Mouse (Mus musculus) embryonic facial prominence, embryonic 12.5 days (tissue): ENCODE data around the gene Bcl2l12. TPM values are rescaled to one million over a fixed set of nuclear protein-coding genes. Genes with fewer than 3 reads are reported as not detected.

ENCODE experiments used
- ATAC-seq: fragments of 200-750 bp; cut with Nextera tagmentation; 2 replicates; pipeline ENCODE4 v1.8.0; 2017; ENCODE audit not compliant: insufficient number of reproducible peaks, insufficient read depth, low FRiP score, low TSS enrichment
- H3K27ac ChIP-seq: fragments of 300-500 bp; sonication (generic); 2 replicates; pipeline ENCODE4 v1.5.1; 2016; ENCODE audit warnings: mild to moderate bottlenecking
- H3K27me3 ChIP-seq: fragments of 300-500 bp; sonication (generic); 2 replicates; pipeline ENCODE4 v1.6.1; 2016; ENCODE audit warnings: mild to moderate bottlenecking, moderate library complexity
- H3K36me3 ChIP-seq: fragments of 300-500 bp; sonication (generic); 2 replicates; pipeline ENCODE4 v1.6.1; 2016; ENCODE audit warnings: mild to moderate bottlenecking
- H3K4me1 ChIP-seq: fragments of 300-500 bp; sonication (generic); 2 replicates; pipeline ENCODE4 v1.6.1; 2016
- H3K4me2 ChIP-seq: fragments of 300-500 bp; sonication (generic); replicated peaks from 2 replicates; pipeline ENCODE4 v1.6.1; 2016; ENCODE audit warnings: mild to moderate bottlenecking, moderate library complexity
- H3K4me3 ChIP-seq: fragments of 300-500 bp; sonication (generic); 2 replicates; pipeline ENCODE4 v1.5.1; 2016; ENCODE audit warnings: mild to moderate bottlenecking
- H3K9ac ChIP-seq: fragments of 300-500 bp; sonication (generic); 2 replicates; pipeline ENCODE4 v1.6.1; 2016; ENCODE audit warnings: mild to moderate bottlenecking, moderate library complexity
- H3K9me3 ChIP-seq: fragments of 300-500 bp; sonication (generic); 2 replicates; pipeline ENCODE4 v1.6.1; 2016; ENCODE audit warnings: mild to moderate bottlenecking, moderate library complexity
- WGBS: fragments of 180-500 bp; shearing (Covaris S2); methylation state at CpG from one replicate; pipeline ENCODE4 v1.1.7; 2016; 5-methylcytosine and 5-hydroxymethylcytosine counted together
- polyA plus RNA-seq: library from polyadenylated mRNA; unstranded; fragments of >200 nt; fragmentation: Nextera tagmentation; extraction: Ambion mirVana; gene quantifications from 2 replicates; pipeline ENCODE4 v1.2.1, GENCODE M21; 2016

The Bcl2l12 gene
- polyA plus RNA-seq, 1 experiment from 2014 or later = 79.9 TPM

- Histone ChIP-seq H3K36me3 (peaks cover 36% of the 10 kb centered on the region), H3K4me3 (peak overlapping the region; percentile 96), H3K9ac (peak overlapping the region; percentile 25; the same call in 1 of the 2 replicates), H3K4me1 (peaks cover 25% of the 10 kb centered on the region), H3K27ac (peak overlapping the region; percentile 31; the same call in 1 of the 2 replicates), H3K4me2 (peak overlapping the region; percentile 67), H3K27me3 (no peaks in the 10 kb centered on the region), H3K9me3 (no peaks in the 10 kb centered on the region)
- 49% methylated on average over 3 of the region's 3 CpGs for WGBS
- ATAC-seq = no peak
These were observed 13.7 kb downstream of the Bcl2l12 start for GRCm38 (mm10) chr7:44984833-44985164.

GRCm38 (mm10) chr7:44983944-44984832 lies 14.3 kb downstream of the Bcl2l12 start:
- H3K36me3 ChIP-seq = peaks cover 37% of the 10 kb centered on the region
- peak overlapping the region; percentile 67 for H3K4me2 ChIP-seq
- H3K27ac ChIP-seq = peak overlapping the region; percentile 48; the same call in 1 of the 2 replicates
- H3K27me3 ChIP-seq = no peaks in the 10 kb centered on the region
- 80% methylated on average over 7 of the region's 7 CpGs for WGBS
- peaks cover 25% of the 10 kb centered on the region for H3K4me1 ChIP-seq
- no peaks in the 10 kb centered on the region for H3K9me3 ChIP-seq
- peak overlapping the region; percentile 25; the same call in 1 of the 2 replicates for H3K9ac ChIP-seq
- 0 out of 2 replicates have a peak overlapping the region, but pooled peaks have one; percentile 96 for H3K4me3 ChIP-seq
- no peak for ATAC-seq

- Histone ChIP-seq H3K4me2 (no peak overlapping the region), H3K36me3 (peaks cover 48% of the 10 kb centered on the region), H3K9ac (no peak overlapping the region), H3K27me3 (no peaks in the 10 kb centered on the region), H3K4me3 (no peak overlapping the region), H3K4me1 (peaks cover 19% of the 10 kb centered on the region), H3K9me3 (no peaks in the 10 kb centered on the region), H3K27ac (no peak overlapping the region)
- ATAC-seq = no peak
- WGBS = 39% methylated on average over 6 of the region's 6 CpGs
These were observed 15.4 kb downstream of the Bcl2l12 start for GRCm38 (mm10) chr7:44983085-44983484.

GRCm38 (mm10) chr7:44981539-44981938 lies 17.0 kb downstream of the Bcl2l12 start:
- no peaks in the 10 kb centered on the region for H3K27me3 ChIP-seq
- whole genome bisulfite sequencing = 95% methylated on average over 8 of the region's 8 CpGs
- ATAC-seq = no peak
- peaks cover 18% of the 10 kb centered on the region for H3K4me1 ChIP-seq
- H3K4me2 ChIP-seq = no peak overlapping the region
- H3K36me3 ChIP-seq = peaks cover 64% of the 10 kb centered on the region
- no peaks in the 10 kb centered on the region for H3K9me3 ChIP-seq
- no peak overlapping the region for H3K27ac ChIP-seq
- H3K4me3 ChIP-seq = no peak overlapping the region
- 0 out of 2 replicates have a peak overlapping the region, but pooled peaks have one; percentile 4 for H3K9ac ChIP-seq

GRCm38 (mm10) chr7:44978300-44978699 lies 20.2 kb downstream of the Bcl2l12 start:
- ATAC-seq = no peak
- Histone ChIP-seq H3K9ac (no peak overlapping the region), H3K27me3 (no peaks in the 10 kb centered on the region), H3K4me2 (no peak overlapping the region), H3K27ac (no peak overlapping the region), H3K36me3 (peaks cover 77% of the 10 kb centered on the region), H3K4me1 (peaks cover 7% of the 10 kb centered on the region), H3K9me3 (no peaks in the 10 kb centered on the region), H3K4me3 (no peak overlapping the region)
- 90% methylated on average over 3 of the region's 3 CpGs for WGBS

- Histone ChIP-seq H3K4me1 (peaks cover 21% of the 10 kb centered on the region), H3K27ac (peak overlapping the region; percentile 65), H3K4me3 (peak overlapping the region; percentile 52; the same call in 1 of the 2 replicates), H3K4me2 (peak overlapping the region; percentile 77), H3K9ac (no peak overlapping the region), H3K36me3 (peaks cover 49% of the 10 kb centered on the region), H3K27me3 (no peaks in the 10 kb centered on the region), H3K9me3 (no peaks in the 10 kb centered on the region)
- 20% methylated on average over 6 of the region's 6 CpGs for WGBS
- ATAC-seq = 0 out of 2 replicates have a peak, but pooled peaks have one; percentile 29
These were observed 23.4 kb downstream of the Bcl2l12 start for GRCm38 (mm10) chr7:44975117-44975419.

- H3K4me1 ChIP-seq = peaks cover 21% of the 10 kb centered on the region
- peak within 1 kb of the TSS; percentile 77 for H3K4me2 ChIP-seq
- H3K27me3 ChIP-seq = no peaks in the 10 kb centered on the region
- no peak for ATAC-seq
- peak within 1 kb of the TSS; percentile 92 for H3K27ac ChIP-seq
- peak within 1 kb of the TSS; percentile 57 for H3K9ac ChIP-seq
- H3K9me3 ChIP-seq = no peaks in the 10 kb centered on the region
- peak within 1 kb of the TSS; percentile 52 for H3K4me3 ChIP-seq
- under 1% methylated on average over 22 of the region's 22 CpGs for WGBS
- peaks cover 44% of the 10 kb centered on the region for H3K36me3 ChIP-seq
These were observed 24.0 kb downstream of the Bcl2l12 start, which contains the start of gene Cpt1c for GRCm38 (mm10) chr7:44974383-44975116. Gene Cpt1c, minus strand, starts transcription at chr7:44974851.

DNA sequence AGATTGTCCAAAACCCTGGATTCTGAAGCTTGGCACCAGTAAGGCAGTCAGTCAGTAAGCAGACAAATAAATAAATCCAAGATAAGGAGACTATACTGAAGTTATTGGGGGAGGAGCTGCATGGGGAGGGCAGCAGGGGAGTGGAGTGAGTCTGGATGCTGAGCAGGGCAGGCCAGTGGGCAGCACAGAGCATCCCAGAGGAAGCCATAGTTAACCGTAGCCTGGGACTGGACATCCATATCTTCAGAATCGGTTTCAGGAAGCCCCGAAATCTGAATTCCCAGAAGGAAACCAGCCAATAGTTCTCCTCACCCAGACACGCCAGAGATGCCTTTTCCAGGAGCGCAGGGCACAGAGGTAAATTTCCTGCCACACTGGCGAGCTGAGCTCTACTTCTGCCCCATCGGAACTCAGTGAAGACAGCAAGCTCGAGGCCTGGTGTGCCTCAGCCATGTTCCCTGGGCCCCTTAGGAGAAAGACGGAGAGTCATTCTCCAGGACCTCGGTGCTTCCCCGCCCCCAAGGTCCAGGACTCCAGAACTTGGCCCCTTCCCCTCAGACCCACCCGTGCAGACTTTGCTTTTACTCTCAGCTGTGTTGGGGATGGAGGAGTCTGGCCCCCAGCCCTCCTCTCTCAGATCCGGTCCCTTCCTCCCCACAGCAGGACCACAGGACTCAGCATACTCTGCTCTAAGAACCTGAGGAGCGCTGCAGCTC lies 24.9 kb downstream of the Bcl2l12 start:
- Histone ChIP-seq H3K4me3 (peak overlapping the region; percentile 52), H3K9ac (peak overlapping the region; percentile 57), H3K9me3 (no peaks in the 10 kb centered on the region), H3K36me3 (peaks cover 34% of the 10 kb centered on the region), H3K27ac (peak overlapping the region; percentile 92), H3K27me3 (no peaks in the 10 kb centered on the region), H3K4me1 (peaks cover 21% of the 10 kb centered on the region), H3K4me2 (peak overlapping the region; percentile 77)
- ATAC-seq = no peak
- 31% methylated on average over 14 of the region's 14 CpGs for WGBS

DNA sequence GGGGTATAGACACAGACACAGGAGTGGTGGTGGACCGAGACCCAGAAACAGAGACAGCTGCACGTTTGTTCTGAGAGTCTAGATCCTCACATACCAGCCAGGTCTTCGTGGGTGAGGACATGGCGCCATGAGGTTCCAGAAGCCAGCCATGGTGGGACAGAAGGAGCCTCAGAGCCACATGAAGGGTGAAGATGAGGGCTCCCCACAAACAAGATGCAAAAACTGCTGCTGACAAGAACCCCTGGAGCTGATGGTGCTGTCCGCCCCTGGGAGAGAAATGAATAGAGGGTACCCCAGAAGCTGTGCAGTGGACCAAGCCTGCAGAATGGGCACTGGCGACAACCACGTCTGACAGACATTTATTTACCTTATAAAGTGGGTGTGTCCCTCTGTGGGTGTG lies 27.4 kb downstream of the Bcl2l12 start:
- Histone ChIP-seq H3K4me2 (peak overlapping the region; percentile 75), H3K36me3 (peaks cover 26% of the 10 kb centered on the region), H3K9ac (peak overlapping the region; percentile 65), H3K4me1 (peaks cover 21% of the 10 kb centered on the region), H3K27ac (peak overlapping the region; percentile 89), H3K27me3 (no peaks in the 10 kb centered on the region), H3K9me3 (no peaks in the 10 kb centered on the region), H3K4me3 (peak overlapping the region; percentile 48)
- WGBS = 73% methylated on average over 7 of the region's 7 CpGs
- no peak for ATAC-seq

- peak; percentile 97 for ATAC-seq
- Histone ChIP-seq H3K9me3 (no peaks in the 10 kb centered on the region), H3K27ac (peak overlapping the region; percentile 89), H3K4me2 (peak overlapping the region; percentile 75), H3K27me3 (no peaks in the 10 kb centered on the region), H3K4me3 (peak overlapping the region; percentile 48), H3K4me1 (peaks cover 21% of the 10 kb centered on the region), H3K9ac (peak overlapping the region; percentile 65), H3K36me3 (peaks cover 24% of the 10 kb centered on the region)
- WGBS = under 1% methylated on average over 36 of the region's 36 CpGs
These were observed 28.3 kb downstream of the Bcl2l12 start for GRCm38 (mm10) chr7:44970231-44970691.

- H3K36me3 ChIP-seq = peaks cover 47% of the 10 kb centered on the region
- no peak overlapping the region for H3K4me3 ChIP-seq
- H3K27ac ChIP-seq = no peak overlapping the region
- H3K4me1 ChIP-seq = peaks cover 9% of the 10 kb centered on the region
- no peaks in the 10 kb centered on the region for H3K27me3 ChIP-seq
- WGBS = 74% methylated on average over 15 of the region's 15 CpGs
- H3K9ac ChIP-seq = no peak overlapping the region
- no peak for ATAC-seq
- H3K9me3 ChIP-seq = no peaks in the 10 kb centered on the region
- H3K4me2 ChIP-seq = no peak overlapping the region
These were observed 31.9 kb downstream of the Bcl2l12 start for GRCm38 (mm10) chr7:44966638-44967037.
